Mouse (Mus musculus) hindbrain, embryonic 12.5 days (tissue): Measurements from ENCODE around the gene Olfr266. TPM values are rescaled to one million over a fixed set of nuclear protein-coding genes. Genes with fewer than 3 reads are reported as not detected.

ENCODE experiments used
- polyA plus RNA-seq: library from polyadenylated mRNA; unstranded; fragments of >200 nt; fragmentation: Nextera tagmentation; extraction: Ambion mirVana; gene quantifications from 2 replicates; pipeline ENCODE4 v1.2.1, GENCODE M21; 2016

The Olfr266 gene
- polyA plus RNA-seq, 1 experiment from 2014 or later, result not detected

Other genes starting within 250 kb of the Olfr266 start
- gene Lrif1, start 141.3 kb downstream of the Olfr266 start, polyA plus RNA-seq, result 20.1 and 22.8 TPM in 2 replicates
- 4.1 and 5.8 TPM in 2 replicates for gene Cd53, start 36.1 kb downstream of the Olfr266 start, polyA plus RNA-seq
- 8.1 and 8.3 TPM in 2 replicates for gene Kcna3, start 209.9 kb upstream of the Olfr266 start, polyA plus RNA-seq